ENCODE assay signal across 29 mouse cellular contexts in genomic region chr6:115269561-115269960, GRCm38 (mm10). TPM values are rescaled to one million over a fixed set of nuclear protein-coding genes. Genes with fewer than 3 reads are reported as not detected.
"Had no signal": no experiment of that assay in that cellular context is flagged by ENCODE, and none has a peak within 500 bp of the region (broad histone marks: within the 10 kb centered on the region; RNA-seq: fewer than 3 reads in every experiment).

No protein-coding gene starts in this region.

- H3K4me1 ChIP-seq: liver, embryonic 13.5 days had no signal

- H3K27me3 ChIP-seq: kidney, embryonic 15.5 days; liver, embryonic 13.5 days; midbrain, embryonic 13.5 days had no signal

- ATAC-seq: midbrain, embryonic 13.5 days; midbrain, embryonic 16.5 days had no signal

- H3K9me3 ChIP-seq: kidney, embryonic 15.5 days; liver, embryonic 13.5 days; midbrain, embryonic 13.5 days had no signal

- H3K9ac ChIP-seq: kidney, embryonic 15.5 days; liver, embryonic 13.5 days; midbrain, embryonic 13.5 days had no signal

- H3K4me3 ChIP-seq: kidney, embryonic 15.5 days; left cerebral cortex, adult 2 months; liver, embryonic 13.5 days; midbrain, embryonic 13.5 days had no signal

- DNase-seq: kidney, postnatal 10 days; kidney, postnatal 36 days; layer of hippocampus, postnatal 36 days; liver, embryonic 13.5 days; lung, adult 2 months; lung, postnatal 14 days; lung, postnatal 4 days; right cerebral cortex, postnatal 4 days; thymus, adult 2 months; thymus, postnatal 14 days; thymus, postnatal 4 days had no signal

- H3K27ac ChIP-seq: kidney, embryonic 15.5 days; left cerebral cortex, adult 2 months; liver, embryonic 13.5 days; midbrain, embryonic 13.5 days; stomach, postnatal 0 days had no signal

- H3K36me3 ChIP-seq: kidney, embryonic 15.5 days; liver, embryonic 13.5 days; midbrain, embryonic 13.5 days had no signal

- H3K4me2 ChIP-seq: kidney, embryonic 15.5 days; liver, embryonic 13.5 days; midbrain, embryonic 13.5 days had no signal

RNA-seq across cellular contexts. Expression of gene Timp4, which starts 17.6 kb away (rescaled TPM):
- total RNA-seq: liver, adult 2 months had no signal
- polyA plus RNA-seq: liver, adult 2 months; liver, embryonic 16.5 days had no signal

RNA-seq across cellular contexts. Expression of gene Gm17482, which starts 42.4 kb away (rescaled TPM):
- total RNA-seq: layer of hippocampus, adult 8-10 months; layer of hippocampus, postnatal 10 days; layer of hippocampus, postnatal 36 days; left cerebral cortex, adult 2 months; left cerebral cortex, postnatal 10 days; left cerebral cortex, postnatal 36 days; liver, adult 2 months; megakaryocyte, adult 5-6 weeks had no signal
- polyA plus RNA-seq: kidney, embryonic 15.5 days; limb, embryonic 11.5 days; limb, embryonic 14.5 days; liver, adult 2 months; liver, embryonic 13.5 days; liver, embryonic 16.5 days; lung, adult 2 months; lung, embryonic 16.5 days; midbrain, embryonic 13.5 days; midbrain, embryonic 16.5 days; neural tube, embryonic 11.5 days; neural tube, embryonic 14.5 days; stomach, embryonic 14.5 days; stomach, postnatal 0 days; thymus, adult 2 months had no signal
